Mouse (Mus musculus) c-Kit-positive CD71-positive TER-119-positive erythroid progenitor cells, embryonic 14.5 days (primary cell): ENCODE results near the gene Tspan32.

Experiments
- DNase-seq: peaks from one replicate; pipeline ENCODE4 v3.0.0-alpha.2; 2013; ENCODE audit warnings: low spot score

The Tspan32 gene

DNA sequence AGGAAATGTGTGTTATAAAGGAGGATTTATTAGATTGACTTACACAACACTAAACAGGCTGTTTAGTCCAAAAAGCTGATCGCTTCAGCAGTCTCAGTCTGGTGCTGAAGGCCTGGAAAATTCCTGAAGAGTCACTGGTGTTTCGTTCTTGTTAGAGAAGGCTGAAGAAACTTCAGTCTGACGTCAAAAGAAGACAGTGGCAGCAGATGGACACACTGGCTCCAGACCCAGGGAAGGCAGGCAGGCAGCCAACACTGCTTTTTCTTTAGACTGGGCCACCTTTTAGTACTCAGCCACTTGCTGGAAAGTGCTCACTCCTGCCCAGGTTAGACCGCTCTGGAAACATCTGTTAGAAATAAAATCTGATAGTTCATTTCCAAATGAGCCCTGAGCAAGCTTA lies 28.7 kb downstream of the Tspan32 start:
- no peak for DNase-seq

GRCm38 (mm10) chr7:143034112-143034511 lies 29.3 kb downstream of the Tspan32 start:
- no peak for DNase-seq

DNA sequence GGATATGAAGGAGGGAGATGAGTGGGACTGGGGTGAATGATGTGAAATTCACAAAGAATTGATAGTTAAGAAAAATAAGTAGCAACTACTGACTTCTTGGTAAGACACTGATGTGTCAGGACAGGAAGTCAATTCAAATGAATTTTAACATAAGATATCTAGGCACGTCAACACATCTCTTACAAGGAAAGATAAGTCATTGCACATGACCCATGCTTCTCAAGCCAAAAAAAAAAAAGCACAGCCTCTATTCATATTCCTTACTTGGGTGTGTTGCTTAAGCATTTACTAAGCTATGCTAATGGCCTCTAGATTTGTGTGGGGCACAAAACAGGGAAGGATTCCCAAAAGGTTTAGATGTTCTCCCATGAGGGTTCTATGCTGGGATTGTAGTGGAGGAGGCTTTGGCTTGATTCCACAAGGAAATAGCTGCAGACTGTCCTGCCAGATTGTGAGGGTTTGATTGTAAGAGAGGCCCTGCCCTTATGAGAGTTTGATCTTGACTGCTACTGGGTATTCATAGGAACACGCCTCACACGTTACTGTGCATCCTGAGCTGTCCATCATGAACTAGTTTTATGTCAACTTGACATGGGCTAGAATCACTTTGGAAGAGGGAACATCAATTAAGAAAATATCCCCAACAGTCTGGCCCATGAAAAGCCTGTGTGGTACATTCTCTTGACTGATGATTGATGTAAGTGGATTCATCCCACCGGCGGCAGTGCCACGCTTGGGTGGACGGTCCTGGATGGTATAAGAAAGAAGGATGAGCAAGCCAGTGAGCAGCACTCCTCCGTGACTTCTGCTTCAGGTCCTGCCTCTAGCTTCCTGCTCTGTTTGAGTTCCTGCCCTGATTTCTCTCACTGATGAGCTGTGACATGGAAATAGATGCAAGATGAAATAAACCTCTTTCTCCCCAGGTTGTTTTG lies 29.9 kb downstream of the Tspan32 start:
- DNase-seq: no peak

DNA sequence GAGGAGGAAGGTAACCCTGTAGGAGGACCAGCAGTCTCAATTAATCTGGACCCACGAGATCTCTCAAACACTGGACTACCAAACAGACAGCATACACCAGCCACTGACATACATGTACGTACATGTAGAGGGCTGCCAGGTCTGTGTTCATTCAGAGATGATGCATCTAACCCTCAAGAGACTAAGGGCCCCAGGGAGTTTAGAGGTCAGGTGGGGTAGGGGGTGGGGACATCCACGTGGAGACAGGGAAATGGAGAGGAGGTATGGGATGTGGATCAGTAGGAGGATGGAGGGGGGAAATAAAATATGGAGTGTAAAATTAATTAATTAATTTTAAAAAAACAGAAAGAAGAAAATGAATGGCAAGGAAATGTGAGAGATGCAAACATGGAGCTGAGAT lies 31.9 kb downstream of the Tspan32 start:
- no peak for DNase-seq

GRCm38 (mm10) chr7:143037306-143037705 lies 32.5 kb downstream of the Tspan32 start:
- no peak for DNase-seq

- no peak for DNase-seq
Observed at GRCm38 (mm10) chr7:143038174-143038931, 33.5 kb downstream of the Tspan32 start.

- DNase-seq: no peak
Observed at GRCm38 (mm10) chr7:143040561-143040960, 35.7 kb downstream of the Tspan32 start.

DNA sequence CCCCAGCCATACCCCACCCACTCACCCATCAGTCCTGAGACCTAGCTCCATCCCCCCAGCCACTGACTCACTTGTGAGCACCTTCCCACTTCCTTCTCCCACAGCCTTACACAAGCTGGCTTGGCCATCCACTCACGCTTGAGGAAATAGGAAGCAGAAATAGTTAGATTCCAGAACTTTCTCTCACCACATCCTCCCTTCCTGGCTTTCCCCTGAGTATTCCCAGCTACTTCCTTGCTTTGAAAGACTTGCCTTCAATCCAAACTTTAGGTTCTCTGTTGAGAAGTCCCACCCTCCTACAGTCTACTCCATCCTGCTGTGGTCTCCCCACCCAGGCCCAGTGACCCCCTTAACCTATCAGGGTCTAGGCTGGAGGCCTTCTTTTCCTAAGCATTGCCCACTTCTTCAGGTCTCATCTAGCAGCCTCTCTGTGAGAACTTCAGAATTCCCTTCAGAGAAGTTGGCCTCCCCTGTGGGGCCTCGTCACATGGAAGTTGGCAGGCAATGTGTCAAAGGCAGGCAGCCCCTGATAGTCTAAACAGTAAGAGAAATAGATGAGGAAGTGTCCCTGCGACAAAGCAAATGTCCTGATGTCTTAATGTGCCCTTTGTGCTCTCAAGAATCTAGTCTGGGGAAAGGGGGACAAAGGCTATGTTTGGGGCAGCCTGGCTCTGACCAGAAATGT lies 36.4 kb downstream of the Tspan32 start:
- DNase-seq: no peak

DNA sequence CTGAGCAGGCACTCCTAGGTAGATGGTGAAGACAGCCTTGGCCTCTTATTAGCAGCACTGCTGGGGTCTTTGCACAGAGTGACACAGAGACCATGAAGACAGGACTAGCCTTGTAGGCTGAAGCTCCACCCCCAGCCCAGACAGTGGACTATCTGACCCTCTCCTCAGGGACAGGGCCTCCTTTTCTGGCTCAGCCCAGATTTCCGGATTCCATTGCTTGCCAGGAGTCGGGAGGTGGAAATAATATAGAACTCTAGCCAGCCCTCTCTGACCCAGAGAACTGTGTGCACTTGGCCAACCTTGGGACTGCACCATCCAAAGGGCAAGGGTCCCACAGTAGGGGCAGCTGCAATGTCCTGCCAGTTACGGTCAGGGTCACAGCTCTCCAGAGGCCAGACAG lies 37.2 kb downstream of the Tspan32 start:
- no peak for DNase-seq

DNA sequence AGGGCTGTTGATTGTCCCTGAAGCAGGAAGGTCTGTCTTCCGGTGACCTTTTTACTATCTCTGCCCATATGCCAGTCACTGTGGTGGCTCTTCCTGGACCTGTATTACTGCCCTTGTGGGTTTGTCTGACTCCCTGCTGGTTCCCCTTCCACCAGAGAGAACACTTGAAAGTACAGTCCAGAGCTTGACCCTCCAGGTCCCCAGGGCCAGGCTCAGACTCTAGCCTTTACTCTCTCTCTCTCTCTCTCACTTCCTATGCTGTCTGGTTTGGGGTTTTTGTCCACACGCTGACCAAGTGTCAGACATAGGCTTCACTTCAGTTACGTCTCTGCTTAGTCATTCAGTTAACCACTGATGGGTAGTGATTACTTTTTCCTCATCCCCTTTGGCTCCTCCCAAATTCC lies 38.1 kb downstream of the Tspan32 start:
- DNase-seq: no peak

DNA sequence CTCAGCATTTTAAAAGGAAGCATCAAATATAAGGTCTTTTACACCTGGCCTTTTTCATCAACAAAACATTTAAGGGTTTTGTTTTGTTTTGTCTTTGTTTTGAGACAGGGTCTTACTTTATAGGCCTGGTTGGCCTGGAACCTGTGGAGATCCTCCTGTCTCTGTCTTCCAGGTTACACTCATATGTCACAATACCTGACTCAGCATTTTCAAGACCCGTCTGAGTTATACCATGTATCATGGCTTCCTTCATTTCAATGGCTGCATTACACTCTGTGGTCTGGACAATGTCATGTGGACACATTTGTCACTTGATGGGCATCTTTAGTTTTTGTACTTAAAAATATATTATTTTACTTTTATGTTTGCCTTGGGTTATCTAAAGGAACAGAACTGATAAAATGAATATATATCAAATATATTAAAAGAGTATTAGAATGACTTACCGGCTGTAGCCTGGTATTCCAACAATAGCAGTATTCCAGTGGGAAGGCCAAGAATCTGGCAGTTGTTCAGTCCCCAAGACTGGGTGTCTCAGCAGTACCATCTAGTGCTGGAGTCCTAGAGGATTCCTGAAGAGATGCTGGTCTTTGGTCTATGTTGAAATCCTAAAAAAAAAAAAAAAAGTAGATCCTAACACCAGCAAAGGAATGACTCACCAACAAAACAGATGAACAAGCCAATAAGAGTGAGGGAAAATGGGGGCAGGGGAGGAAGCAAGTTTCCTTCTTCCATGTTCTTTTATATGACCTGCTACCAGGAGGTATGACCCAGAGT lies 39.4 kb downstream of the Tspan32 start:
- DNase-seq: no peak

GRCm38 (mm10) chr7:143044826-143045206 lies 40.0 kb downstream of the Tspan32 start:
- DNase-seq: no peak

DNA sequence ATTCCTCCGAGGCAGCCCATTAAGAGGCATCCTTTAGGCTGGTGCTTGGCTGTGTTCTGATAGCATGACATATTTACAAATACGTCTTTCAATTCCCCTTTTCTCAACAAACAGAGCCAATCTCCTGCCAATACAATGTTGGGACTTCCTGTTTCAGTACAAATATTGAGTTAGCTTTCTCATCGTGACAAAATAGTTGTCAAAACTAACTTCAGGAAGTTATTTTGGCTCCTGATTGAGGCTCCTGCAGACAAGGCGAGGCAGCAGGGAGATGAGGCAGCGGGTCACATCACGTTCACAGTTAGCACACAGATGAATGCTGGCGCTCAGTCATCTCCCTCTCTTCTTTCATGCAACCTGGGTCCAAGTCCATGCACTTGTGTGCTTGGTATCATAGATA lies 41.5 kb downstream of the Tspan32 start:
- no peak for DNase-seq

- no peak for DNase-seq
Observed at GRCm38 (mm10) chr7:143049331-143049730, 44.5 kb downstream of the Tspan32 start.

DNA sequence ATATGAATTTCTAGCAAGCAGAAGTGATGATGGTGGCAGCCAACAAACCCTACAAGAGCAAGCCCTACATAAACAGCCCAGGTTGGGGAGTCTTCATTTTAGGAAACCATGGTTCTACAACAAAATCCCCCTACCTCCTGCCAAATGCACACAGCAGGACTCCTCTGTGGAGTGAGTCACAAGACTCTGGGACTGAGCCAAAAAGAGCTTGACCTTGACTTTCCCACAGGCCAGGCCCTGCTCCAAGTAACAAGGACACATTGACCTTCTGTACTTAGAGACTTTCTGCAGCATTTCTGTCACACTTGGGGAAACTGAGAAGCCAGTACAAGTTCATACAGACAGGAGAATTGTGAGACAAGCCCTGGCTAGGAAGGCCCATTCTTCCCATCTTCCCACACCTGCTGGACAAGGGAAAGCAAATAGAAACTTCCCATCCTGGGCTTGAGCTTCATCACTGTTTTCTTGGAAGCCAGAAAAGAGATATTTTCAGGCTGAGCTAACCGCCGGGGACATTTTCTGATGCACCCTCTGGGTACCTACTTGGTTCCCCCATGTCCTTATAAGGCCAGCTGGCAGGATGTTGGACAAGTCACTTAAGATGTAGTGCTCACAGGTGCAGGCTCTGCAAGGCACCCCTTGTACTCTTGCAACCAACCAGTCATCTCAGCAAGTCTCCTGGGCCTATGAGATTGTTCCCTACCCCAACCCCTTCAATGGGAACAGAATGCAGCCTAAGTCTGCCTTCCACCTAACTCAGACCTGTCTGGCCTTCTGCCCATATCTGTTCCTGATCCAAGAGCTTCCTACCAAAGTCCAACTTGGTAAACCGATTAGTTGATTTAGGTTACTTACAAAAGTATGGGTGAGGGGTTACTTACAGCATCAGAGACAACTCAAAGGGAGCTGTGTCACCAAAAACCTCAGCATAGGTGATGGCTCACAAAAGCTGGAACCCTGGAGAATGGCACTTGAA lies 45.3 kb downstream of the Tspan32 start:
- no peak for DNase-seq

DNA sequence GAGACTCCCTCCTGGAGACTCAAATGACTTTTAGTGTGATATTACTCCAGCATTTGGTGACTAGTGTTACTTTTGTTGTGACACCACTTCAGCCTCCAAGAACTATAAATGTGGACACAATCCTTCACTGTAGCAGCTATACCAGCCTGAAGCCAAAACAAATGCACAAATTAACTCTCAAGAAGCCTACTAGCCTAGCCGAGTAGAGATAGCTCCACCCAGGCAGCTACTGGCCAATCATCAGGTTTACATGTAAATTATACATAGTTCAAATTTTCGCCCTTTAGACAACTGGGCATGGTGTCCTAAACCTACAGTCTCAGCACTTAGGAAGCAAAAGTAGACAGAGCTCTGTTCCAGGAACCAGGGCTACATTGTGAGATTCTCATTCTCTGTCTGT lies 46.5 kb downstream of the Tspan32 start:
- DNase-seq: no peak

DNA sequence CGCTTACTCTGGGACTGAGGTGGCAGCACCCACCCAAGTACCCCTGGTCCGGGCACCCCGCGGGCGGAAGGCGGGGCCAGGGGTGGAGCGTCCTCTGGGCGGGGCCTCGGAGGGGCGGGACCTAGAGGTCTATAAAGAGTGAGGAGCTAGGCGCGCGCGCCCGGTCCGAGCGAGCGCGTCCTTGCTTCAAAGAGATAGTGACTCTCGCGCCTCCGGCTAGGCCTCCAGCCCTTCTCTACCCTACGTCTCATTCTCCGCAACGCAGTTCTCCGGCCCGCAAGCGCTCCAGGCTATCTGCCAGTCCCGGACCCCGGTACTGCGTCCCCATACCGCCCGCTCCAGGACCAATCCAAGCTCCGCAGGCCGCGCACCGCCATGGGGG lies 47.8 kb downstream of the Tspan32 start, which contains the start of gene Cd81:
TSS of gene Cd81 (plus strand) at position 114 of the 382 bp plus-strand sequence.
- peak; percentile 78 for DNase-seq

DNA sequence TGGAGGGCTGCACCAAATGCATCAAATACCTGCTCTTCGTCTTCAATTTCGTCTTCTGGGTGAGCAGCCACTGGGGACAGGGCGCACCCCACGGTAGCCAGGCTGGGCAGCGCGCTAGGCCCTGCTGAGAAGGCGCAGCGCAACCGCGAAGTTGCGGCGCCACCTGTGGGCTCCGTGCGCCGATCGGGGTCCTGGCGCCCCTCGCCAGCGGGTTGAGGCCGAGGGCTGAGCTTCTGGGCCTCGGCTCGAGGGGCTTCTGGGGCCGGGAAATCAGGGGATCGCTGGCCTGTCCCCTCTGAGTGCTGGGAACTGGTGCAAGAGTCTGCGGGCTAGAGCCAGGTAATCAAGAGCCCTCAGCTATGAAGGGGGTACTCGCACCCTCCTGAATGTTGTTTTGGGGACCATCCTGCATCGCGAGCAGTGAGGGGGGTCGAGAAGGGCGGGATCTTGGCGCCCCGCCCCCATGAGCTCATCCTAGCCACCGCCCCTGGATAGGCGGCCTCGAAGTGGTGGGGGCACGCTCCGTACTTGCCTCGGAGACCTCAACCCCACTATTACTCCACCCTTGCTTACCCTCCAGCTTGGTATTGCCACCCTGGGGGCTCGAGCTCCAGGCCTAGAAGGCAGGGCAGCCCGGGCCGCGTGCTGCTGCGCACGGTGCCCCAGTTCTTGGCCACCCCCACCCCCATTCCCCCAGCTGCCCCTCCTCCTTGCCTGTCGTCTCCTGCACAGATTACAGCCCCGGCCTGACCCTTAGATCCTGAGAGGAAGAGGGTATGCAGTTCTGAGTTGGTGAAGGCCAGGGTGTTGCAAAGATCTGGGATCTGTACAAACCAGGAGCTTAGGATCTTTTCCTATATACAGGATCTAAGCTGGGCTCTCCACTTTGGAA lies 48.4 kb downstream of the Tspan32 start:
- DNase-seq: no peak

DNA sequence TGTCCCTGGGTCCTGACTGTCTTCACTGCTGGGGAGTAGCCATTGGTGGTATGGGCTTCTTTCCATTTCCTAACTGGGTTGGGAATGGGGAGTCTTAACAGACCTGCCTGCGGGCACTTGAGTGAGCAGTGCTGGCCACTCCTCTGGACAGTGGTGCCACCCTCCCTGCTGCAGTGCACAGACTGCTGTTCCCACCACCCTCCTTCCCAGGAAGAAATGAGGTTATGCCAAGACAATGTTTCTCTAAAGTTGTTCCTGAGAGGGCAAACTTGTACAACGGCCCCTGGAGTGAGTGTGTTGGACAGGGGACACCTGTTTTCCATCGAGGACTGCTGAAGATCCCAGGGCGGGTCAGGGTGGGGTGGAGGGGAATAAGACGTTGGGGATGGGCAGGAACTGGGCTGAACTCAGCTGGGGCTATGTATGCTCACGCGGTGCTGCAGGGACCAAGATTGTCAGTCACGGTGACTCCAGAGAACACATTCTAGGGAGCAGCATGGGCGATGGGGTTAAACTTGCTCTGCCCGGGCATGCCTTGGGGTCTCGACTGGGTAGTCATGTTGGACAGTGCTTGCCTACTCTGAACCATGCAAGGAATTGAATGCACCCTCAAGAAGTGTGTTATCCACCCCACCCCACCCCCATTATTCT lies 49.2 kb downstream of the Tspan32 start:
- no peak for DNase-seq
